Mouse (Mus musculus) midbrain, embryonic 12.5 days (tissue): ENCODE measurements around the gene Mypop. TPM values are rescaled to one million over a fixed set of nuclear protein-coding genes. Genes with fewer than 3 reads are reported as not detected.

ENCODE experiments used
- ATAC-seq: fragments of 200-750 bp; cut with Nextera tagmentation; 2 replicates; pipeline ENCODE4 v1.8.0; 2017; ENCODE audit warnings: low read depth, moderate TSS enrichment, moderate library complexity; ENCODE audit not compliant: low FRiP score
- H3K27ac ChIP-seq: fragments of 300-500 bp; sonication (generic); replicated peaks from 2 replicates; pipeline ENCODE4 v1.5.1; 2016; ENCODE audit warnings: mild to moderate bottlenecking
- H3K27me3 ChIP-seq: fragments of 300-500 bp; sonication (generic); 2 replicates; pipeline ENCODE4 v1.6.1; 2016; ENCODE audit warnings: mild to moderate bottlenecking
- H3K36me3 ChIP-seq: fragments of 300-500 bp; sonication (generic); 2 replicates; pipeline ENCODE4 v1.6.1; 2016
- H3K4me1 ChIP-seq: fragments of 300-500 bp; sonication (generic); 2 replicates; pipeline ENCODE4 v1.6.1; 2016
- H3K4me2 ChIP-seq: fragments of 300-500 bp; sonication (generic); replicated peaks from 2 replicates; pipeline ENCODE4 v1.6.1; 2016; ENCODE audit warnings: mild to moderate bottlenecking, moderate library complexity
- H3K4me3 ChIP-seq: fragments of 300-500 bp; sonication (generic); 2 replicates; pipeline ENCODE4 v1.5.1; 2016; ENCODE audit warnings: mild to moderate bottlenecking
- H3K9ac ChIP-seq: fragments of 300-500 bp; sonication (generic); replicated peaks from 2 replicates; pipeline ENCODE4 v1.6.1; 2016; ENCODE audit warnings: mild to moderate bottlenecking, moderate library complexity
- H3K9me3 ChIP-seq: fragments of 300-500 bp; sonication (generic); 2 replicates; pipeline ENCODE4 v1.6.1; 2016; ENCODE audit warnings: mild to moderate bottlenecking
- WGBS: fragments of 180-500 bp; shearing (Covaris S2); methylation state at CpG from one replicate; pipeline ENCODE4 v1.1.7; 2016; 5-methylcytosine and 5-hydroxymethylcytosine counted together
- polyA plus RNA-seq: library from polyadenylated mRNA; unstranded; fragments of >200 nt; fragmentation: Nextera tagmentation; extraction: Ambion mirVana; gene quantifications from 2 replicates; pipeline ENCODE4 v1.2.1, GENCODE M21; 2016

Mypop gene
- polyA plus RNA-seq, 1 experiment from 2014 or later: 6.1 TPM

- Histone ChIP-seq H3K4me1 (peaks cover 44% of the 10 kb centered on the region), H3K9me3 (no peaks in the 10 kb centered on the region), H3K4me2 (peak overlapping the region; percentile 94), H3K27ac (no peak overlapping the region), H3K36me3 (peaks cover 24% of the 10 kb centered on the region), H3K9ac (peak overlapping the region; percentile 92; the same call in 1 of the 2 replicates), H3K4me3 (peak overlapping the region; percentile 92), H3K27me3 (no peaks in the 10 kb centered on the region)
- ATAC-seq: no peak
- WGBS: 81% methylated on average over 34 of the region's 34 CpGs
Measured at GRCm38 (mm10) chr7:19005417-19006121, 14.5 kb downstream of the Mypop start.

- no peak for ATAC-seq
- H3K4me1 ChIP-seq: peaks cover 40% of the 10 kb centered on the region
- H3K4me2 ChIP-seq: peak overlapping the region; percentile 94
- H3K9ac ChIP-seq: no peak overlapping the region
- H3K36me3 ChIP-seq: peaks cover 24% of the 10 kb centered on the region
- H3K27me3 ChIP-seq: no peaks in the 10 kb centered on the region
- no peak overlapping the region for H3K27ac ChIP-seq
- 11% methylated on average over 12 of the region's 12 CpGs for WGBS
- H3K4me3 ChIP-seq: 0 out of 2 replicates have a peak overlapping the region, but pooled peaks have one; percentile 92
- H3K9me3 ChIP-seq: no peaks in the 10 kb centered on the region
Measured at GRCm38 (mm10) chr7:19006476-19006875, 15.4 kb downstream of the Mypop start.

GRCm38 (mm10) chr7:19007026-19007977, 16.3 kb downstream of the Mypop start:
- no peak overlapping the region for H3K4me3 ChIP-seq
- no peak overlapping the region for H3K9ac ChIP-seq
- H3K4me1 ChIP-seq: peaks cover 46% of the 10 kb centered on the region

GRCm38 (mm10) chr7:19010581-19010980, 19.5 kb downstream of the Mypop start:
- no peak overlapping the region for H3K4me2 ChIP-seq
- 83% methylated on average over 7 of the region's 7 CpGs for WGBS
- H3K9me3 ChIP-seq: no peaks in the 10 kb centered on the region
- H3K4me1 ChIP-seq: peaks cover 28% of the 10 kb centered on the region
- H3K27ac ChIP-seq: no peak overlapping the region; the same call in 1 of the 2 replicates
- H3K4me3 ChIP-seq: no peak overlapping the region
- no peak for ATAC-seq
- no peak overlapping the region for H3K9ac ChIP-seq
- peaks cover 17% of the 10 kb centered on the region for H3K36me3 ChIP-seq
- H3K27me3 ChIP-seq: no peaks in the 10 kb centered on the region

More at GRCm38 (mm10) chr7:19007026-19007977, 16.3 kb downstream of the Mypop start:
- H3K9me3 ChIP-seq: no peaks in the 10 kb centered on the region
- no peaks in the 10 kb centered on the region for H3K27me3 ChIP-seq
- no peak for ATAC-seq
- 0 out of 2 replicates have a peak overlapping the region, but pooled peaks have one; percentile 23 for H3K4me2 ChIP-seq
- no peak overlapping the region for H3K27ac ChIP-seq
- peaks cover 24% of the 10 kb centered on the region for H3K36me3 ChIP-seq
- WGBS: 84% methylated on average over 13 of the region's 13 CpGs

GRCm38 (mm10) chr7:19012025-19012621, 21.1 kb downstream of the Mypop start:
- Histone ChIP-seq H3K9ac (peak overlapping the region; percentile 64), H3K27ac (no peak overlapping the region), H3K4me2 (peak overlapping the region; percentile 57), H3K27me3 (no peaks in the 10 kb centered on the region), H3K4me3 (peak overlapping the region; percentile 32), H3K36me3 (peaks cover 4% of the 10 kb centered on the region; the same call in 1 of the 2 replicates), H3K9me3 (no peaks in the 10 kb centered on the region), H3K4me1 (peaks cover 13% of the 10 kb centered on the region)
- peak; percentile 47; the same call in 1 of the 2 replicates for ATAC-seq
- WGBS: 3% methylated on average over 31 of the region's 31 CpGs

- H3K27ac ChIP-seq: no peak overlapping the region
Measured at GRCm38 (mm10) chr7:19012882-19013281, 21.8 kb downstream of the Mypop start.

GRCm38 (mm10) chr7:19014452-19014851, 23.4 kb downstream of the Mypop start:
- Histone ChIP-seq H3K9ac (no peak overlapping the region), H3K36me3 (no peaks in the 10 kb centered on the region), H3K4me2 (no peak overlapping the region), H3K27me3 (no peaks in the 10 kb centered on the region), H3K9me3 (no peaks in the 10 kb centered on the region), H3K27ac (no peak overlapping the region), H3K4me3 (no peak overlapping the region), H3K4me1 (peaks cover 9% of the 10 kb centered on the region)
- no peak for ATAC-seq
- WGBS: 62% methylated on average over 15 of the region's 15 CpGs

More at GRCm38 (mm10) chr7:19012882-19013281, 21.8 kb downstream of the Mypop start:
- Histone ChIP-seq H3K9me3 (no peaks in the 10 kb centered on the region), H3K4me3 (no peak overlapping the region), H3K4me2 (no peak overlapping the region), H3K9ac (no peak overlapping the region), H3K4me1 (peaks cover 9% of the 10 kb centered on the region), H3K36me3 (no peaks in the 10 kb centered on the region), H3K27me3 (no peaks in the 10 kb centered on the region)
- WGBS: 82% methylated on average over 1 of the region's 2 CpGs
- no peak for ATAC-seq

- 88% methylated on average over 4 of the region's 4 CpGs for WGBS
- peaks cover 12% of the 10 kb centered on the region for H3K27me3 ChIP-seq
- H3K4me3 ChIP-seq: no peak overlapping the region
- H3K27ac ChIP-seq: no peak overlapping the region
- ATAC-seq: no peak
- H3K9ac ChIP-seq: no peak overlapping the region
- no peaks in the 10 kb centered on the region for H3K36me3 ChIP-seq
- no peaks in the 10 kb centered on the region for H3K9me3 ChIP-seq
- no peak overlapping the region for H3K4me2 ChIP-seq
- peaks cover 9% of the 10 kb centered on the region for H3K4me1 ChIP-seq
Measured at GRCm38 (mm10) chr7:19016042-19016441, 25.0 kb downstream of the Mypop start.

GRCm38 (mm10) chr7:19017909-19018308, 26.9 kb downstream of the Mypop start:
- Histone ChIP-seq H3K36me3 (no peaks in the 10 kb centered on the region), H3K4me1 (no peaks in the 10 kb centered on the region), H3K4me2 (no peak overlapping the region), H3K9ac (no peak overlapping the region), H3K4me3 (no peak overlapping the region), H3K27ac (no peak overlapping the region), H3K9me3 (no peaks in the 10 kb centered on the region), H3K27me3 (peaks cover 31% of the 10 kb centered on the region)
- no peak for ATAC-seq
- 91% methylated on average over 7 of the region's 7 CpGs for WGBS

GRCm38 (mm10) chr7:19021048-19021447, 30.0 kb downstream of the Mypop start:
- no peak for ATAC-seq
- Histone ChIP-seq H3K4me3 (no peak overlapping the region), H3K27ac (no peak overlapping the region), H3K9ac (no peak overlapping the region), H3K27me3 (peaks cover 40% of the 10 kb centered on the region), H3K36me3 (no peaks in the 10 kb centered on the region), H3K4me1 (peaks cover 14% of the 10 kb centered on the region), H3K4me2 (no peak overlapping the region), H3K9me3 (no peaks in the 10 kb centered on the region)
- WGBS: 22% methylated on average over 8 of the region's 8 CpGs

- no peak overlapping the region for H3K27ac ChIP-seq
- no peak overlapping the region for H3K9ac ChIP-seq
- no peak for ATAC-seq
- H3K27me3 ChIP-seq: peaks cover 40% of the 10 kb centered on the region
- no peak overlapping the region for H3K4me3 ChIP-seq
- 68% methylated on average over 18 of the region's 18 CpGs for WGBS
- H3K36me3 ChIP-seq: no peaks in the 10 kb centered on the region
- H3K9me3 ChIP-seq: no peaks in the 10 kb centered on the region
- no peak overlapping the region for H3K4me2 ChIP-seq
- peaks cover 17% of the 10 kb centered on the region for H3K4me1 ChIP-seq
Measured at GRCm38 (mm10) chr7:19022189-19022958, 31.3 kb downstream of the Mypop start.
